Mouse (Mus musculus): ENCODE measurements around the gene Eif5a. TPM values are rescaled to one million over a fixed set of nuclear protein-coding genes. Genes with fewer than 3 reads are reported as not detected.

Gene Eif5a
- polyA plus RNA-seq, 1 experiment from 2014 or later: 1,061 TPM

GRCm38 (mm10) chr11:69867335-69867734, 54.4 kb downstream of the Eif5a start:
- H3K4me2 ChIP-seq (ENCODE audit: low read length): no peak overlapping the region
- H3K9ac ChIP-seq (ENCODE audit: low read depth, low read length): no peak overlapping the region
- WGBS: 77% methylated on average over 9 of the region's 9 CpGs
- H3K4me1 ChIP-seq (ENCODE audit: control insufficient read depth, insufficient read depth, low read length): no peaks in the 10 kb centered on the region
- H3K27ac ChIP-seq (ENCODE audit: low read length): no peak overlapping the region
- no peak for ATAC-seq
- no peaks in the 10 kb centered on the region for H3K9me3 ChIP-seq (replicated peaks; ENCODE audit: control insufficient read depth, low read length, poor library complexity, severe bottlenecking)
- H3K27me3 ChIP-seq (ENCODE audit: control insufficient read depth, insufficient read depth, low read depth, low read length): no peaks in the 10 kb centered on the region
- no peak overlapping the region for H3K4me3 ChIP-seq (ENCODE audit: low read depth, low read length)
- no peaks in the 10 kb centered on the region for H3K36me3 ChIP-seq (ENCODE audit: control insufficient read depth, insufficient read depth, low read length)

Small RNA genes lying within 50 kb of the gene (microRNA-seq; reads per million reads assigned to microRNA genes)
- gene Mir6924: not detected

Other genes with a start within 250 kb of the Eif5a start
- gene Eif4a1, start 249.5 kb downstream of the Eif5a start, polyA plus RNA-seq (2015; fragmentation: Nextera tagmentation; extraction: Ambion mirVana): 477 and 496 TPM in 2 replicates
- 94.0 and 98.5 TPM in 2 replicates for gene Senp3, start 239.9 kb downstream of the Eif5a start, polyA plus RNA-seq (2015; fragmentation: Nextera tagmentation; extraction: Ambion mirVana)
- gene Tnfsf13, start 236.2 kb downstream of the Eif5a start, polyA plus RNA-seq (2015; fragmentation: Nextera tagmentation; extraction: Ambion mirVana): 0.53 and 0.66 TPM in 2 replicates
- 2.3 and 3.0 TPM in 2 replicates for gene Tnfsf12, start 226.1 kb downstream of the Eif5a start, polyA plus RNA-seq (2015; fragmentation: Nextera tagmentation; extraction: Ambion mirVana)
- gene Tnfsfm13, start 225.9 kb downstream of the Eif5a start, polyA plus RNA-seq (2015; fragmentation: Nextera tagmentation; extraction: Ambion mirVana): 0.60 and 0.87 TPM in 2 replicates
- 13.0 and 15.5 TPM in 2 replicates for gene Polr2a, start 163.3 kb downstream of the Eif5a start, polyA plus RNA-seq (2015; fragmentation: Nextera tagmentation; extraction: Ambion mirVana)
- 0.21 and 0.22 TPM in 2 replicates for gene Slc35g3, start 160.0 kb downstream of the Eif5a start, polyA plus RNA-seq (2015; fragmentation: Nextera tagmentation; extraction: Ambion mirVana)
- gene Zbtb4, start 156.0 kb downstream of the Eif5a start, polyA plus RNA-seq (2015; fragmentation: Nextera tagmentation; extraction: Ambion mirVana): 4.2 and 5.2 TPM in 2 replicates
- gene Chrnb1, start 126.0 kb downstream of the Eif5a start, polyA plus RNA-seq (2015; fragmentation: Nextera tagmentation; extraction: Ambion mirVana): 1.4 and 1.6 TPM in 2 replicates
- 4.1 and 4.5 TPM in 2 replicates for gene Fgf11, start 120.1 kb downstream of the Eif5a start, polyA plus RNA-seq (2015; fragmentation: Nextera tagmentation; extraction: Ambion mirVana)
- gene Tmem102, start 116.3 kb downstream of the Eif5a start, polyA plus RNA-seq (2015; fragmentation: Nextera tagmentation; extraction: Ambion mirVana): 0.54 and 0.56 TPM in 2 replicates
- gene Gm39566, start 106.7 kb downstream of the Eif5a start, polyA plus RNA-seq (2015; fragmentation: Nextera tagmentation; extraction: Ambion mirVana): not detected in 2 replicates
- gene Spem2, start 103.5 kb downstream of the Eif5a start, polyA plus RNA-seq (2015; fragmentation: Nextera tagmentation; extraction: Ambion mirVana): not detected in 2 replicates
- gene Spem1, start 99.8 kb downstream of the Eif5a start, polyA plus RNA-seq (2015; fragmentation: Nextera tagmentation; extraction: Ambion mirVana): 0.24 and 0.68 TPM in 2 replicates
- 20.6 and 21.5 TPM in 2 replicates for gene Nlgn2, start 84.2 kb downstream of the Eif5a start, polyA plus RNA-seq (2015; fragmentation: Nextera tagmentation; extraction: Ambion mirVana)
- 271 and 312 TPM in 2 replicates for gene Tmem256, start 83.4 kb downstream of the Eif5a start, polyA plus RNA-seq (2015; fragmentation: Nextera tagmentation; extraction: Ambion mirVana)
- 46.3 and 48.1 TPM in 2 replicates for gene Plscr3, start 75.6 kb downstream of the Eif5a start, polyA plus RNA-seq (2015; fragmentation: Nextera tagmentation; extraction: Ambion mirVana)
- gene Tnk1, start 63.2 kb downstream of the Eif5a start, polyA plus RNA-seq (2015; fragmentation: Nextera tagmentation; extraction: Ambion mirVana): 0.11 and 0.35 TPM in 2 replicates
- not detected in 2 replicates for gene Tmem95, start 43.9 kb downstream of the Eif5a start, polyA plus RNA-seq (2015; fragmentation: Nextera tagmentation; extraction: Ambion mirVana)
- gene Kctd11, start 40.6 kb downstream of the Eif5a start, polyA plus RNA-seq (2015; fragmentation: Nextera tagmentation; extraction: Ambion mirVana): 1.3 and 1.9 TPM in 2 replicates
- gene Acap1, start 26.4 kb downstream of the Eif5a start, polyA plus RNA-seq (2015; fragmentation: Nextera tagmentation; extraction: Ambion mirVana): 0.26 and 0.42 TPM in 2 replicates
- 6.6 and 7.4 TPM in 2 replicates for gene 2810408A11Rik, start 21.0 kb downstream of the Eif5a start, polyA plus RNA-seq (2015; fragmentation: Nextera tagmentation; extraction: Ambion mirVana)
- gene Neurl4, start 20.9 kb downstream of the Eif5a start, polyA plus RNA-seq (2015; fragmentation: Nextera tagmentation; extraction: Ambion mirVana): 18.7 and 24.1 TPM in 2 replicates
- gene Gps2, start 8.1 kb downstream of the Eif5a start, polyA plus RNA-seq (2015; fragmentation: Nextera tagmentation; extraction: Ambion mirVana): 70.3 TPM in 2 replicates
- gene Ybx2, start 13.8 kb upstream of the Eif5a start, polyA plus RNA-seq (2015; fragmentation: Nextera tagmentation; extraction: Ambion mirVana): 5.1 and 7.2 TPM in 2 replicates
- gene Slc2a4, start 26.2 kb upstream of the Eif5a start, polyA plus RNA-seq (2015; fragmentation: Nextera tagmentation; extraction: Ambion mirVana): 3.1 and 3.2 TPM in 2 replicates
- gene Cldn7, start 42.8 kb upstream of the Eif5a start, polyA plus RNA-seq (2015; fragmentation: Nextera tagmentation; extraction: Ambion mirVana): 0.40 and 0.70 TPM in 2 replicates
- 23.0 and 24.4 TPM in 2 replicates for gene Ctdnep1, start 59.2 kb upstream of the Eif5a start, polyA plus RNA-seq (2015; fragmentation: Nextera tagmentation; extraction: Ambion mirVana)
- gene Elp5, start 60.6 kb upstream of the Eif5a start, polyA plus RNA-seq (2015; fragmentation: Nextera tagmentation; extraction: Ambion mirVana): 162 and 173 TPM in 2 replicates
- 527 and 528 TPM in 2 replicates for gene Gabarap, start 69.2 kb upstream of the Eif5a start, polyA plus RNA-seq (2015; fragmentation: Nextera tagmentation; extraction: Ambion mirVana)
- 51.2 and 58.6 TPM in 2 replicates for gene Phf23, start 73.8 kb upstream of the Eif5a start, polyA plus RNA-seq (2015; fragmentation: Nextera tagmentation; extraction: Ambion mirVana)
- gene Dvl2, start 78.6 kb upstream of the Eif5a start, polyA plus RNA-seq (2015; fragmentation: Nextera tagmentation; extraction: Ambion mirVana): 21.9 and 26.1 TPM in 2 replicates
- gene Acadvl, start 93.5 kb upstream of the Eif5a start, polyA plus RNA-seq (2015; fragmentation: Nextera tagmentation; extraction: Ambion mirVana): 56.3 and 61.6 TPM in 2 replicates
- gene Dlg4, start 95.0 kb upstream of the Eif5a start, polyA plus RNA-seq (2015; fragmentation: Nextera tagmentation; extraction: Ambion mirVana): 23.4 and 30.0 TPM in 2 replicates
- gene Asgr1, start 132.1 kb upstream of the Eif5a start, polyA plus RNA-seq (2015; fragmentation: Nextera tagmentation; extraction: Ambion mirVana): 2.3 and 3.0 TPM in 2 replicates
- not detected in 2 replicates for gene Asgr2, start 170.7 kb upstream of the Eif5a start, polyA plus RNA-seq (2015; fragmentation: Nextera tagmentation; extraction: Ambion mirVana)
- gene Mgl2, start 208.4 kb upstream of the Eif5a start, polyA plus RNA-seq (2015; fragmentation: Nextera tagmentation; extraction: Ambion mirVana): 1.1 and 1.2 TPM in 2 replicates
- gene Clec10a, start 234.2 kb upstream of the Eif5a start, polyA plus RNA-seq (2015; fragmentation: Nextera tagmentation; extraction: Ambion mirVana): 0.48 and 1.1 TPM in 2 replicates